Mouse (Mus musculus) bone marrow macrophage, adult 2 months (primary cell): ENCODE measurements around the gene Mtmr11.

Source experiments
- CTCF ChIP-seq: IDR thresholded peaks from 2 replicates; pipeline ENCODE4 v1.5.1; 2012; ENCODE audit warnings: low read depth, mild to moderate bottlenecking, low read length, moderate library complexity
- POLR2A ChIP-seq: IDR thresholded peaks from 2 replicates; pipeline ENCODE4 v1.6.1; 2012; ENCODE audit warnings: mild to moderate bottlenecking, low read depth, low read length, borderline replicate concordance

DNA sequence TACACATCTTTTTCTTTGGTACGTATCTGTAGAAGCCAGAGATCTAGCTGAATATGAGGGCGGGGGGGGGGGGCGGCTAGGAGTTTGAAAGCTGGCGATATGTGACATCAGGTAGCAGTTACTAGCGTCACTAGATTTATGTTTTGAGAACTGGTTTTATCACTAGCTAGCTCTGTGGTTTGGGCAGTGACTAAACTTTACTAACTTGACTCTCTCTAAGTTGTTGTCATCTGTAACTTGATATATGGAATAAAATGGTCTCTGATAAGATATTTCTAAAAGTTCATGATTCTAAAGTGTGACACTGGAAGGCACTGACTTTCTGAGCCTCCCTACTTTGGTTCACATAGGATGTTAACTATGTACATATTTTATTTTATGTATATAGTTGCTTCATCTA lies 37.6 kb upstream of the Mtmr11 start:
- no peak for TF ChIP-seq POLR2A
- TF ChIP-seq CTCF, result no peak
